ENCODE assay signal across 8 mouse cellular contexts in genomic region chr5:122850319-122851002, GRCm38 (mm10). TPM values are rescaled to one million over a fixed set of nuclear protein-coding genes. Genes with fewer than 3 reads are reported as not detected.
DNase-seq lines count a peak whose midpoint lies in the region; ATAC-seq and TF ChIP-seq lines count a peak whose summit lies in the region.

No protein-coding gene starts in this region.

- peak overlapping the region; percentile 74 for H3K27ac ChIP-seq in thymus, adult 2 months (ENCODE audit: control insufficient read depth, insufficient read depth, low read length)
- peak overlapping the region; percentile 89 for H3K27ac ChIP-seq in lung, embryonic 16.5 days (ENCODE audit: low read length)

- TF ChIP-seq POLR2A in thymus, adult 2 months (IDR thresholded peaks at IDR 0.05; ENCODE audit: control insufficient read depth, extremely low read depth, insufficient read depth, low read length, poor library complexity), result no peak

- H3K4me3 ChIP-seq in thymus, adult 2 months (ENCODE audit: control insufficient read depth, insufficient read depth, low read length), result peak overlapping the region; percentile 70
- peak overlapping the region; percentile 94 for H3K4me3 ChIP-seq in lung, embryonic 16.5 days (ENCODE audit: low read length)

- peak overlapping the region; percentile 97 for H3K4me2 ChIP-seq in lung, embryonic 16.5 days (ENCODE audit: low read depth, low read length)

- DNase-seq in cerebellum, postnatal 10 days, result no peak
- DNase-seq in thymus, adult 2 months, result no peak
- DNase-seq in thymus, postnatal 0 days (ENCODE audit: low spot score), result no peak
- DNase-seq in gastrocnemius, postnatal 10 days, result peak; percentile 73
- peak; percentile 75 to 86 for DNase-seq in kidney, postnatal 4 days
- peak; percentile 9 to 16 for DNase-seq in right cerebral cortex, postnatal 36 days (ENCODE audit: low spot score in 2 of 2)

- ATAC-seq in cerebellum, adult (ENCODE audit: insufficient number of reproducible peaks, low FRiP score, low TSS enrichment), result peak; percentile 27; the same call in 1 of the 2 replicates
- ATAC-seq in lung, embryonic 16.5 days (ENCODE audit: low read depth), result peak; percentile 69

- TF ChIP-seq CTCF in thymus, adult 2 months (IDR thresholded peaks at IDR 0.05; ENCODE audit: borderline replicate concordance, control insufficient read depth, extremely low read depth, insufficient read depth, low read length, poor library complexity), result peak; percentile 57; the same call in 1 of the 2 replicates

- H3K4me1 ChIP-seq in thymus, adult 2 months (replicated peaks; ENCODE audit: control insufficient read depth, insufficient read depth, low read length), result peaks cover 14% of the 10 kb centered on the region
- peaks cover 16% of the 10 kb centered on the region for H3K4me1 ChIP-seq in lung, embryonic 16.5 days (replicated peaks; ENCODE audit: control insufficient read depth, insufficient read depth, low read length)

- WGBS in thymus, adult 2 months, result 1% methylated on average over 38 of the region's 38 CpGs
- under 1% methylated on average over 38 of the region's 38 CpGs for WGBS in lung, embryonic 16.5 days

- H3K36me3 ChIP-seq in thymus, adult 2 months (ENCODE audit: control insufficient read depth, insufficient read depth, low read length), result no peaks in the 10 kb centered on the region
- no peaks in the 10 kb centered on the region for H3K36me3 ChIP-seq in lung, embryonic 16.5 days (ENCODE audit: control insufficient read depth, insufficient read depth, low read length)

- H3K27me3 ChIP-seq in thymus, adult 2 months (ENCODE audit: control insufficient read depth, insufficient read depth, low read length), result no peaks in the 10 kb centered on the region
- H3K27me3 ChIP-seq in lung, embryonic 16.5 days (ENCODE audit: control insufficient read depth, insufficient read depth, low read depth, low read length), result no peaks in the 10 kb centered on the region

- H3K9ac ChIP-seq in lung, embryonic 16.5 days (ENCODE audit: low read length), result peak overlapping the region; percentile 94

- H3K9me3 ChIP-seq in lung, embryonic 16.5 days (ENCODE audit: control insufficient read depth, low read length), result no peaks in the 10 kb centered on the region

RNA-seq across cellular contexts. Expression of gene Rnf34, which starts 0.6 kb away (rescaled TPM):
- polyA plus RNA-seq in thymus, adult 2 months (2012; rRNA removed), result 21.7 and 24.7 TPM in 2 replicates
- polyA plus RNA-seq in thymus, postnatal 0 days (2015; fragmentation: Nextera tagmentation; extraction: Ambion mirVana), result 35.8 and 37.9 TPM in 2 replicates
- 10 to 100 TPM; 12.7 to 15.9 TPM for total RNA-seq in gastrocnemius, postnatal 10 days (2021)
- polyA plus RNA-seq in lung, embryonic 16.5 days (2015; fragmentation: Nextera tagmentation; extraction: Ambion mirVana), result 29.1 and 33.6 TPM in 2 replicates

RNA-seq across cellular contexts. Expression of gene Anapc5, which starts 29.3 kb away (rescaled TPM):
- polyA plus RNA-seq in thymus, adult 2 months (2012; rRNA removed), result 463 and 489 TPM in 2 replicates
- polyA plus RNA-seq in thymus, postnatal 0 days (2015; fragmentation: Nextera tagmentation; extraction: Ambion mirVana), result 407 and 446 TPM in 2 replicates
- total RNA-seq in gastrocnemius, postnatal 10 days (2021), result 100 to 1,000 TPM; 160 to 179 TPM
- polyA plus RNA-seq in lung, embryonic 16.5 days (2015; fragmentation: Nextera tagmentation; extraction: Ambion mirVana), result 400 and 403 TPM in 2 replicates

Comparison
In these comparisons a context has a peak if more than half of its experiments do, and no peak if none do; other contexts are left out.
1. DNase-seq: peak in gastrocnemius, postnatal 10 days (single experiment), kidney, postnatal 4 days (2 of 2) and right cerebral cortex, postnatal 36 days (2 of 2); none in cerebellum, postnatal 10 days (0 of 2), thymus, adult 2 months (single experiment) and thymus, postnatal 0 days (single experiment).